11 mouse cellular contexts compared by ENCODE assay signal in genomic region chr1:168198276-168198675, GRCm38 (mm10).
"Had no signal": no experiment of that assay in that cellular context is flagged by ENCODE, and none has a peak within 500 bp of the region (broad histone marks: within the 10 kb centered on the region; RNA-seq: fewer than 3 reads in every experiment).

No protein-coding gene starts in this region.

- H3K9ac ChIP-seq: limb, embryonic 12.5 days; liver, embryonic 13.5 days; liver, postnatal 0 days; midbrain, embryonic 13.5 days had no signal

- H3K36me3 ChIP-seq: liver, embryonic 13.5 days had no signal

- H3K27me3 ChIP-seq: limb, embryonic 12.5 days; liver, embryonic 13.5 days had no signal

- H3K27ac ChIP-seq: kidney, postnatal 0 days; limb, embryonic 12.5 days; liver, embryonic 13.5 days; midbrain, embryonic 13.5 days; stomach, postnatal 0 days had no signal

- DNase-seq: kidney, postnatal 36 days; layer of hippocampus, adult 9-11 months; liver; liver, embryonic 13.5 days; liver, postnatal 0 days; right cerebral cortex, adult 18-20 months; thymus, postnatal 4 days had no signal

- H3K4me1 ChIP-seq: limb, embryonic 12.5 days; liver, embryonic 13.5 days had no signal

- H3K4me3 ChIP-seq: limb, embryonic 12.5 days; liver, embryonic 13.5 days; midbrain, embryonic 13.5 days had no signal

- H3K9me3 ChIP-seq: limb, embryonic 12.5 days; liver, embryonic 13.5 days; midbrain, embryonic 13.5 days had no signal

- ATAC-seq: liver, postnatal 0 days; midbrain, embryonic 13.5 days had no signal

- H3K4me2 ChIP-seq: limb, embryonic 12.5 days; liver, embryonic 13.5 days; midbrain, embryonic 13.5 days had no signal
